Mouse (Mus musculus) spleen, adult 2 months (tissue): ENCODE results near the gene Ccl27a.
"Not testable (repeated sequence)": the region's sequence is repeated elsewhere in the genome, so short reads cannot be mapped to it uniquely, and the experiment has no call there.

Source experiments
- CTCF ChIP-seq: fragments of 200-500 bp; IDR thresholded peaks from 2 replicates; pipeline ENCODE4 v1.5.1; 2011; ENCODE audit warnings: mild to moderate bottlenecking, inconsistent platforms; ENCODE audit not compliant: insufficient read depth, insufficient read length, insufficient replicate concordance; ENCODE audit errors: extremely low read depth
- POLR2A ChIP-seq: fragments of 200-500 bp; IDR thresholded peaks from 2 replicates; pipeline ENCODE4 v1.6.1; 2011; ENCODE audit warnings: low read depth, low read length, inconsistent platforms

- not testable (repeated sequence) for TF ChIP-seq POLR2A, CTCF
These were observed 10.9 kb downstream of the Ccl27a start for GRCm38 (mm10) chr4:41763176-41763575.
